Mouse (Mus musculus) regulatory T cell (primary cell): ENCODE measurements around the gene Islr.
"Not testable (repeated sequence)": the region's sequence is repeated elsewhere in the genome, so short reads cannot be mapped to it uniquely, and the experiment has no call there.

Experiments used
- in situ Hi-C: fragments of 300-600 bp; cut with MboI, MseI; formaldehyde crosslinking; loops from one replicate; pipeline ENCODE4 v1.15.1; 2025; ENCODE audit warnings: high pct_unique_total_duplicates

Gene Islr

GRCm38 (mm10) chr9:58203516-58204447 lies at the start of gene Islr, which contains the start of gene Islr2:
Gene Islr (minus strand): TSS chr9:58204306.
Gene Islr2 (minus strand): TSS chr9:58204319.
- in situ Hi-C loops, result loop anchor here (5.0 kb wide), 1 partner anchor 166 kb away; no protein-coding TSS in a partner anchor

GRCm38 (mm10) chr9:58253805-58254122 lies 49.7 kb upstream of the Islr start:
- in situ Hi-C loops, result not testable (repeated sequence)

GRCm38 (mm10) chr9:58253033-58253804 lies 49.1 kb upstream of the Islr start, which contains the start of gene Stoml1:
Gene Stoml1 (plus strand): TSS chr9:58253164.
- in situ Hi-C loops, result no loop called here

- in situ Hi-C loops, result not testable (repeated sequence)
Observed at GRCm38 (mm10) chr9:58250730-58251129, 46.6 kb upstream of the Islr start.

- in situ Hi-C loops, result no loop called here
Observed at GRCm38 (mm10) chr9:58250322-58250721, 46.2 kb upstream of the Islr start.

- in situ Hi-C loops, result no loop called here
Observed at GRCm38 (mm10) chr9:58249592-58250192, 45.6 kb upstream of the Islr start, which contains the start of gene Pml. Gene Pml (minus strand): TSS chr9:58249786.

GRCm38 (mm10) chr9:58248746-58249413 lies 44.8 kb upstream of the Islr start:
- in situ Hi-C loops, result no loop called here

- in situ Hi-C loops, result no loop called here
Observed at GRCm38 (mm10) chr9:58247064-58247759, 43.1 kb upstream of the Islr start.

- in situ Hi-C loops, result no loop called here
Observed at GRCm38 (mm10) chr9:58246083-58246591, 42.0 kb upstream of the Islr start.

- in situ Hi-C loops, result loop anchor here (5.0 kb wide), 1 partner anchor 39 kb away; no protein-coding TSS in a partner anchor
Observed at GRCm38 (mm10) chr9:58243696-58244095, 39.6 kb upstream of the Islr start.

GRCm38 (mm10) chr9:58242696-58243095 lies 38.6 kb upstream of the Islr start:
- in situ Hi-C loops, result loop anchor here (5.0 kb wide), 1 partner anchor 40 kb away; no protein-coding TSS in a partner anchor

GRCm38 (mm10) chr9:58241780-58242485 lies 37.8 kb upstream of the Islr start:
- in situ Hi-C loops, result loop anchor here (5.0 kb wide), 1 partner anchor 40 kb away; no protein-coding TSS in a partner anchor

GRCm38 (mm10) chr9:58234502-58235015 lies 30.5 kb upstream of the Islr start:
- in situ Hi-C loops, result no loop called here

GRCm38 (mm10) chr9:58232374-58232773 lies 28.3 kb upstream of the Islr start:
- in situ Hi-C loops, result no loop called here

GRCm38 (mm10) chr9:58231746-58232145 lies 27.6 kb upstream of the Islr start:
- in situ Hi-C loops, result no loop called here

- in situ Hi-C loops, result loop anchor here (5.0 kb wide), 1 partner anchor 143 kb away; the partner anchor contains the start of gene Tbc1d21
Observed at GRCm38 (mm10) chr9:58228777-58229466, 24.8 kb upstream of the Islr start.

- in situ Hi-C loops, result loop anchor here (5.0 kb wide), 1 partner anchor 146 kb away; the partner anchor contains the start of gene Tbc1d21
Observed at GRCm38 (mm10) chr9:58225915-58226913, 22.1 kb upstream of the Islr start.
